Mouse (Mus musculus): ENCODE results near the gene Zkscan7. TPM values are rescaled to one million over a fixed set of nuclear protein-coding genes. Genes with fewer than 3 reads are reported as not detected.

Zkscan7 gene
- polyA plus RNA-seq, 1 experiment, result 1.6 TPM

- peak overlapping the region; percentile 6; the same call in 1 of the 2 replicates for H3K27ac ChIP-seq (ENCODE audit: insufficient read depth, low read length)
- H3K27me3 ChIP-seq (ENCODE audit: control insufficient read depth, insufficient read depth, low read length), result no peaks in the 10 kb centered on the region; the same call in 1 of the 2 replicates
- no peaks in the 10 kb centered on the region for H3K36me3 ChIP-seq (ENCODE audit: control insufficient read depth, insufficient read depth, low read length)
- DNase-seq (ENCODE audit: low read depth in 1 of 2, low spot score in 2 of 2), result peak; percentile 37 to 59
- 8% methylated on average over 54 of the region's 54 CpGs for WGBS
- no peaks in the 10 kb centered on the region; the same call in 1 of the 2 replicates for H3K4me1 ChIP-seq (ENCODE audit: control insufficient read depth, insufficient read depth, insufficient read length)
- peak overlapping the region; percentile 84 for H3K4me3 ChIP-seq (ENCODE audit: extremely low read depth, insufficient read depth, insufficient read length)
- TF ChIP-seq POLR2A (IDR thresholded peaks at IDR 0.05; ENCODE audit: low read depth, low read length), result peak; percentile 41; the same call in 1 of the 2 replicates
- TF ChIP-seq CTCF (IDR thresholded peaks at IDR 0.05; ENCODE audit: extremely low read depth, insufficient read depth, insufficient read length, insufficient replicate concordance), result no peak
Observed at GRCm38 (mm10) chr9:122886372-122887179, 1.1 kb downstream of the Zkscan7 start.

- TF ChIP-seq POLR2A (IDR thresholded peaks at IDR 0.05; ENCODE audit: low read depth, low read length) (no peak), CTCF (IDR thresholded peaks at IDR 0.05; ENCODE audit: extremely low read depth, insufficient read depth, insufficient read length, insufficient replicate concordance) (no peak)
- H3K4me1 ChIP-seq (ENCODE audit: control insufficient read depth, insufficient read depth, insufficient read length), result no peaks in the 10 kb centered on the region
- 69% methylated on average over 2 of the region's 2 CpGs for WGBS
- no peak for DNase-seq (ENCODE audit: low read depth in 1 of 2, low spot score in 2 of 2)
- no peaks in the 10 kb centered on the region for H3K27me3 ChIP-seq (ENCODE audit: control insufficient read depth, insufficient read depth, low read length)
- no peaks in the 10 kb centered on the region for H3K36me3 ChIP-seq (ENCODE audit: control insufficient read depth, insufficient read depth, low read length)
- H3K4me3 ChIP-seq (ENCODE audit: extremely low read depth, insufficient read depth, insufficient read length), result no peak overlapping the region
- no peak overlapping the region for H3K27ac ChIP-seq (ENCODE audit: insufficient read depth, low read length)
Observed at GRCm38 (mm10) chr9:122901047-122901446, 15.6 kb downstream of the Zkscan7 start.

GRCm38 (mm10) chr9:122902717-122903535 is 17.4 kb downstream of the Zkscan7 start:
- WGBS, result 28% methylated on average over 32 of the region's 32 CpGs
- Histone ChIP-seq H3K4me1 (ENCODE audit: control insufficient read depth, insufficient read depth, insufficient read length) (no peaks in the 10 kb centered on the region), H3K4me3 (ENCODE audit: extremely low read depth, insufficient read depth, insufficient read length) (peak overlapping the region; percentile 32), H3K36me3 (ENCODE audit: control insufficient read depth, insufficient read depth, low read length) (no peaks in the 10 kb centered on the region), H3K27me3 (ENCODE audit: control insufficient read depth, insufficient read depth, low read length) (no peaks in the 10 kb centered on the region), H3K27ac (ENCODE audit: insufficient read depth, low read length) (no peak overlapping the region)
- no peak for DNase-seq (ENCODE audit: low read depth in 1 of 2, low spot score in 2 of 2)
- no peak for TF ChIP-seq POLR2A (IDR thresholded peaks at IDR 0.05; ENCODE audit: low read depth, low read length)

GRCm38 (mm10) chr9:122922436-122922835 is 37.0 kb downstream of the Zkscan7 start:
- Histone ChIP-seq H3K27me3 (ENCODE audit: control insufficient read depth, insufficient read depth, low read length) (peaks cover 6% of the 10 kb centered on the region), H3K4me3 (ENCODE audit: extremely low read depth, insufficient read depth, insufficient read length) (no peak overlapping the region), H3K36me3 (ENCODE audit: control insufficient read depth, insufficient read depth, low read length) (no peaks in the 10 kb centered on the region), H3K4me1 (ENCODE audit: control insufficient read depth, insufficient read depth, insufficient read length) (peaks cover 4% of the 10 kb centered on the region; the same call in 1 of the 2 replicates), H3K27ac (ENCODE audit: insufficient read depth, low read length) (no peak overlapping the region)
- no peak for TF ChIP-seq POLR2A (IDR thresholded peaks at IDR 0.05; ENCODE audit: low read depth, low read length)
- no peak for TF ChIP-seq CTCF (IDR thresholded peaks at IDR 0.05; ENCODE audit: extremely low read depth, insufficient read depth, insufficient read length, insufficient replicate concordance)
- WGBS, result 48% methylated on average over 3 of the region's 3 CpGs
- no peak for DNase-seq (ENCODE audit: low read depth in 1 of 2, low spot score in 2 of 2)

GRCm38 (mm10) chr9:122922936-122923381 is 37.5 kb downstream of the Zkscan7 start, which contains the start of gene Zfp105:
Gene Zfp105, plus strand, starts transcription at chr9:122923072.
- WGBS, result 5% methylated on average over 42 of the region's 43 CpGs

GRCm38 (mm10) chr9:122928915-122929314 is 43.4 kb downstream of the Zkscan7 start:
- no peaks in the 10 kb centered on the region for H3K4me1 ChIP-seq (ENCODE audit: control insufficient read depth, insufficient read depth, insufficient read length)
- WGBS, result 82% methylated on average over 3 of the region's 3 CpGs
- no peaks in the 10 kb centered on the region for H3K36me3 ChIP-seq (ENCODE audit: control insufficient read depth, insufficient read depth, low read length)
- DNase-seq (ENCODE audit: low read depth in 1 of 2, low spot score in 2 of 2), result no peak
- no peak overlapping the region for H3K4me3 ChIP-seq (ENCODE audit: extremely low read depth, insufficient read depth, insufficient read length)
- no peak overlapping the region for H3K27ac ChIP-seq (ENCODE audit: insufficient read depth, low read length)
- TF ChIP-seq POLR2A (IDR thresholded peaks at IDR 0.05; ENCODE audit: low read depth, low read length) (no peak), CTCF (IDR thresholded peaks at IDR 0.05; ENCODE audit: extremely low read depth, insufficient read depth, insufficient read length, insufficient replicate concordance) (no peak)
- no peaks in the 10 kb centered on the region for H3K27me3 ChIP-seq (ENCODE audit: control insufficient read depth, insufficient read depth, low read length)

More at GRCm38 (mm10) chr9:122922936-122923381, 37.5 kb downstream of the Zkscan7 start, which contains the start of gene Zfp105:
- no peaks in the 10 kb centered on the region for H3K36me3 ChIP-seq (ENCODE audit: control insufficient read depth, insufficient read depth, low read length)
- TF ChIP-seq POLR2A (IDR thresholded peaks at IDR 0.05; ENCODE audit: low read depth, low read length) (no peak), CTCF (IDR thresholded peaks at IDR 0.05; ENCODE audit: extremely low read depth, insufficient read depth, insufficient read length, insufficient replicate concordance) (no peak)
- peak in 1 of 2 experiments; percentile 3 for DNase-seq (ENCODE audit: low read depth in 1 of 2, low spot score in 2 of 2)
- no peak within 1 kb of the TSS; the same call in 1 of the 2 replicates for H3K27ac ChIP-seq (ENCODE audit: insufficient read depth, low read length)
- H3K4me1 ChIP-seq (ENCODE audit: control insufficient read depth, insufficient read depth, insufficient read length), result peaks cover 4% of the 10 kb centered on the region; the same call in 1 of the 2 replicates
- peak within 1 kb of the TSS; percentile 60 for H3K4me3 ChIP-seq (ENCODE audit: extremely low read depth, insufficient read depth, insufficient read length)
- peaks cover 6% of the 10 kb centered on the region for H3K27me3 ChIP-seq (ENCODE audit: control insufficient read depth, insufficient read depth, low read length)

Other genes starting within 250 kb of the Zkscan7 start
- gene Topaz1, start 138.3 kb upstream of the Zkscan7 start, polyA plus RNA-seq (2012; rRNA removed), result not detected in 2 replicates
- gene Tcaim, start 80.1 kb upstream of the Zkscan7 start, polyA plus RNA-seq (2012; rRNA removed), result 1.8 and 1.9 TPM in 2 replicates
- gene Gm35549, start 41.6 kb upstream of the Zkscan7 start, polyA plus RNA-seq (2012; rRNA removed), result not detected in 2 replicates
- 20.0 and 25.1 TPM in 2 replicates for gene Zfp445, start 19.7 kb upstream of the Zkscan7 start, polyA plus RNA-seq (2012; rRNA removed)
- 0.39 and 0.45 TPM in 2 replicates for gene Zfp105, start 37.4 kb downstream of the Zkscan7 start, polyA plus RNA-seq (2012; rRNA removed)
- gene 1110059G10Rik, start 65.3 kb downstream of the Zkscan7 start, polyA plus RNA-seq (2012; rRNA removed), result 1.6 and 1.7 TPM in 2 replicates
- gene Kif15, start 65.4 kb downstream of the Zkscan7 start, polyA plus RNA-seq (2012; rRNA removed), result 1.4 and 2.9 TPM in 2 replicates
- 10.3 and 12.0 TPM in 2 replicates for gene Tmem42, start 135.6 kb downstream of the Zkscan7 start, polyA plus RNA-seq (2012; rRNA removed)
- 0.08 and 0.19 TPM in 2 replicates for gene Tgm4, start 149.0 kb downstream of the Zkscan7 start, polyA plus RNA-seq (2012; rRNA removed)
- gene Zdhhc3, start 227.5 kb downstream of the Zkscan7 start, polyA plus RNA-seq (2012; rRNA removed), result 72.9 and 148 TPM in 2 replicates
- gene Exosc7, start 227.5 kb downstream of the Zkscan7 start, polyA plus RNA-seq (2012; rRNA removed), result 15.2 and 17.3 TPM in 2 replicates

Measured in spleen, adult 2 months (tissue).